ENCODE assay signal across 11 mouse cellular contexts in genomic region chr5:20456106-20456505, GRCm38 (mm10).
"Had no signal": no experiment of that assay in that cellular context is flagged by ENCODE, and none has a peak within 500 bp of the region (broad histone marks: within the 10 kb centered on the region; RNA-seq: fewer than 3 reads in every experiment).

No protein-coding gene starts in this region.

- ATAC-seq: liver, embryonic 12.5 days had no signal

- DNase-seq: kidney, adult 11 months; kidney, adult 8-10 months; kidney, postnatal 14 days; kidney, postnatal 4 days; liver; lung, embryonic 14.5 days; lung, postnatal 10 days; midbrain, embryonic 14.5 days; thymus, adult 18-20 months; thymus, postnatal 4 days had no signal
